ENCODE assay signal across 16 mouse cellular contexts in genomic region chr1:177004041-177004741, GRCm38 (mm10).
DNase-seq lines count a peak whose midpoint lies in the region; ATAC-seq and TF ChIP-seq lines count a peak whose summit lies in the region.
"Had no signal": no experiment of that assay in that cellular context is flagged by ENCODE, and none has a peak within 500 bp of the region (broad histone marks: within the 10 kb centered on the region; RNA-seq: fewer than 3 reads in every experiment).

No protein-coding gene starts in this region.

- peaks cover 34% of the 10 kb centered on the region for H3K4me1 ChIP-seq in neural tube, embryonic 13.5 days (replicated peaks)
- H3K4me1 ChIP-seq in midbrain, embryonic 11.5 days (ENCODE audit: control insufficient read depth, insufficient read depth, low read length) = peaks cover 19% of the 10 kb centered on the region
- no peaks in the 10 kb centered on the region for H3K4me1 ChIP-seq in stomach, postnatal 0 days (replicated peaks; ENCODE audit: control insufficient read depth, insufficient read depth)

- H3K9ac ChIP-seq in neural tube, embryonic 13.5 days = no peak overlapping the region
- no peak overlapping the region for H3K9ac ChIP-seq in midbrain, embryonic 11.5 days (ENCODE audit: low read length)
- H3K9ac ChIP-seq in stomach, postnatal 0 days (ENCODE audit: low read length) = no peak overlapping the region
- H3K9ac ChIP-seq: liver, embryonic 14.5 days had no signal

- no peaks in the 10 kb centered on the region for H3K36me3 ChIP-seq in neural tube, embryonic 13.5 days
- H3K36me3 ChIP-seq in midbrain, embryonic 11.5 days (ENCODE audit: control insufficient read depth, insufficient read depth, low read length) = no peaks in the 10 kb centered on the region
- H3K36me3 ChIP-seq in stomach, postnatal 0 days (ENCODE audit: control insufficient read depth, insufficient read depth, low read length) = no peaks in the 10 kb centered on the region
- H3K36me3 ChIP-seq: limb, embryonic 10.5 days had no signal

- peaks cover 4% of the 10 kb centered on the region; the same call in 1 of the 2 replicates for H3K27me3 ChIP-seq in neural tube, embryonic 13.5 days
- no peaks in the 10 kb centered on the region for H3K27me3 ChIP-seq in midbrain, embryonic 11.5 days (ENCODE audit: control insufficient read depth, insufficient read depth, low read length)
- no peaks in the 10 kb centered on the region for H3K27me3 ChIP-seq in stomach, postnatal 0 days (ENCODE audit: control insufficient read depth, insufficient read depth, low read length)

- no peak for TF ChIP-seq CTCF in stomach, postnatal 0 days (IDR thresholded peaks at IDR 0.05; ENCODE audit: low read depth)

- no peak overlapping the region for H3K27ac ChIP-seq in neural tube, embryonic 13.5 days (replicated peaks)
- H3K27ac ChIP-seq in midbrain, embryonic 11.5 days (ENCODE audit: low read depth, low read length) = no peak overlapping the region
- H3K27ac ChIP-seq in stomach, postnatal 0 days (replicated peaks) = no peak overlapping the region
- H3K27ac ChIP-seq: limb, embryonic 10.5 days; liver, embryonic 14.5 days had no signal

- no peak for TF ChIP-seq EP300 in stomach, postnatal 0 days (optimal IDR thresholded peaks at IDR 0.05)

- DNase-seq in cerebellum, postnatal 14 days = peak; percentile 59 to 69
- DNase-seq in cerebellum, adult 8-10 months = no peak
- DNase-seq in neural tube, embryonic 10.5 days (ENCODE audit: extremely low spot score, low spot score) = no peak
- DNase-seq in midbrain, embryonic 11.5 days (ENCODE audit: low spot score, missing footprints) = no peak
- no peak for DNase-seq in thymus, postnatal 25 days
- DNase-seq in testis, postnatal 10 days (ENCODE audit: low spot score) = no peak
- no peak for DNase-seq in stomach, postnatal 0 days (ENCODE audit: low spot score)
- DNase-seq: cerebellum, adult 9-10 months; heart, postnatal 36 days; kidney, postnatal 10 days; thymus, adult 18-20 months had no signal

- WGBS in neural tube, embryonic 13.5 days = 54% methylated on average over 4 of the region's 4 CpGs
- whole genome bisulfite sequencing in midbrain, embryonic 11.5 days = 78% methylated on average over 4 of the region's 4 CpGs
- 73% methylated on average over 4 of the region's 4 CpGs for WGBS in stomach, postnatal 0 days

- ATAC-seq in neural tube, embryonic 13.5 days (ENCODE audit: low read depth) = peak; percentile 42; the same call in 1 of the 2 replicates
- ATAC-seq in midbrain, embryonic 11.5 days (ENCODE audit: low FRiP score) = peak; percentile 25; the same call in 1 of the 2 replicates
- ATAC-seq in stomach, postnatal 0 days (ENCODE audit: low FRiP score, low TSS enrichment) = no peak

- no peaks in the 10 kb centered on the region for H3K9me3 ChIP-seq in neural tube, embryonic 13.5 days
- no peaks in the 10 kb centered on the region for H3K9me3 ChIP-seq in midbrain, embryonic 11.5 days (ENCODE audit: control insufficient read depth, low read length)
- H3K9me3 ChIP-seq in stomach, postnatal 0 days (ENCODE audit: control insufficient read depth, low read length) = no peaks in the 10 kb centered on the region
- H3K9me3 ChIP-seq: limb, embryonic 10.5 days had no signal

- no peak overlapping the region for H3K4me2 ChIP-seq in neural tube, embryonic 13.5 days
- H3K4me2 ChIP-seq in midbrain, embryonic 11.5 days = no peak overlapping the region
- H3K4me2 ChIP-seq in stomach, postnatal 0 days (replicated peaks; ENCODE audit: low read depth) = no peak overlapping the region
- H3K4me2 ChIP-seq: heart, embryonic 11.5 days had no signal

- no peak overlapping the region for H3K4me3 ChIP-seq in neural tube, embryonic 13.5 days
- no peak overlapping the region for H3K4me3 ChIP-seq in midbrain, embryonic 11.5 days (ENCODE audit: low read depth, low read length)
- no peak overlapping the region for H3K4me3 ChIP-seq in stomach, postnatal 0 days (ENCODE audit: low read depth, low read length)
- H3K4me3 ChIP-seq: erythroblast, embryonic 14.5 days; limb, embryonic 10.5 days had no signal

Comparison
In these comparisons a context has a peak if more than half of its experiments do, and no peak if none do; other contexts are left out.
1. DNase-seq: peak in cerebellum, postnatal 14 days (2 of 2); none in cerebellum, adult 8-10 months (single experiment), neural tube, embryonic 10.5 days (single experiment), midbrain, embryonic 11.5 days (single experiment), thymus, postnatal 25 days (single experiment), testis, postnatal 10 days (single experiment) and stomach, postnatal 0 days (single experiment).